Mouse (Mus musculus) C2C12 (cell line): ENCODE measurements at regions not wholly inside any gene's neighbourhood (a gene's known extent, or its start where the extent isn't known, plus 50 kb on each side); places are given as distances from the start of the nearest gene placed in this dataset.
"Not testable (repeated sequence)": the region's sequence is repeated elsewhere in the genome, so short reads cannot be mapped to it uniquely, and the experiment has no call there.

Source experiments
- H3K27me3 ChIP-seq: one replicate; pipeline ENCODE4 v1.6.1; 2011; ENCODE audit not compliant: control insufficient read depth, insufficient read depth, insufficient read length
- H3K36me3 ChIP-seq: one replicate; pipeline ENCODE4 v1.6.1; 2011; ENCODE audit not compliant: control insufficient read depth, insufficient read depth
- H3K4me3 ChIP-seq: one replicate; pipeline ENCODE4 v1.5.1; 2011; ENCODE audit warnings: mild to moderate bottlenecking, control low read depth; ENCODE audit not compliant: poor library complexity, insufficient read depth, severe bottlenecking
- H3K79me2 ChIP-seq: one replicate; pipeline ENCODE4 v1.6.1; 2011; ENCODE audit not compliant: control insufficient read depth, insufficient read depth
- H3K79me3 ChIP-seq: one replicate; pipeline ENCODE4 v1.6.1; 2011; ENCODE audit warnings: low read depth, control low read depth
- H3ac ChIP-seq: one replicate; pipeline ENCODE3; 2011; ENCODE audit warnings: low read depth; ENCODE audit not compliant: control insufficient read depth, insufficient read length
- CEBPB ChIP-seq: IDR thresholded peaks from one replicate; pipeline ENCODE4 v1.6.1; 2011; ENCODE audit warnings: low read depth, mild to moderate bottlenecking, control low read depth, moderate library complexity
- CTCF ChIP-seq: IDR thresholded peaks from one replicate; pipeline ENCODE4 v1.5.1; 2011; ENCODE audit not compliant: control insufficient read depth, insufficient read depth, insufficient read length
- FOSL1 ChIP-seq: IDR thresholded peaks from one replicate; pipeline ENCODE4 v1.8.0; 2011; ENCODE audit warnings: mild to moderate bottlenecking, low read length; ENCODE audit not compliant: poor library complexity, insufficient read depth, severe bottlenecking
- MAX ChIP-seq: IDR thresholded peaks from one replicate; pipeline ENCODE4 v1.6.1; 2011; ENCODE audit warnings: mild to moderate bottlenecking, control low read depth
- MYOD1 ChIP-seq: IDR thresholded peaks from one replicate; pipeline ENCODE4 v1.6.1; 2011; ENCODE audit warnings: low read depth; ENCODE audit not compliant: control insufficient read depth, insufficient read length
- MYOG ChIP-seq: IDR thresholded peaks from one replicate; pipeline ENCODE4 v1.6.1; 2011; ENCODE audit not compliant: control insufficient read depth, insufficient read length; ENCODE audit errors: extremely low read depth
- USF1 ChIP-seq: IDR thresholded peaks from one replicate; pipeline ENCODE4 v1.6.1; 2011; ENCODE audit warnings: low read depth, mild to moderate bottlenecking, control low read depth, moderate library complexity

- no peak overlapping the region for H3K4me3 ChIP-seq
- H3K27me3 ChIP-seq = no peaks in the 10 kb centered on the region
- H3ac ChIP-seq = no peak overlapping the region
- TF ChIP-seq MYOG = no peak
- no peak for TF ChIP-seq CEBPB
- no peak for TF ChIP-seq MAX
- TF ChIP-seq FOSL1 = no peak
- H3K36me3 ChIP-seq = no peaks in the 10 kb centered on the region
- H3K79me3 ChIP-seq = no peaks in the 10 kb centered on the region
- no peaks in the 10 kb centered on the region for H3K79me2 ChIP-seq
Measured at GRCm38 (mm10) chr1:146015075-146015474, 479.5 kb upstream of the Brinp3 start.

- no peak for TF ChIP-seq MYOG
- TF ChIP-seq USF1 = no peak
- no peak for TF ChIP-seq FOSL1
- no peaks in the 10 kb centered on the region for H3K79me2 ChIP-seq
- H3K79me3 ChIP-seq = no peaks in the 10 kb centered on the region
- no peaks in the 10 kb centered on the region for H3K36me3 ChIP-seq
- no peak overlapping the region for H3ac ChIP-seq
- no peaks in the 10 kb centered on the region for H3K27me3 ChIP-seq
- H3K4me3 ChIP-seq = no peak overlapping the region
Measured at GRCm38 (mm10) chr1:146026660-146027059, 467.9 kb upstream of the Brinp3 start.

GRCm38 (mm10) chr1:146027650-146028049 is 466.9 kb upstream of the Brinp3 start:
- TF ChIP-seq MYOG (no peak), MAX (no peak)
- H3K79me2 ChIP-seq = no peaks in the 10 kb centered on the region
- H3K4me3 ChIP-seq = no peak overlapping the region
- H3K79me3 ChIP-seq = no peaks in the 10 kb centered on the region
- no peaks in the 10 kb centered on the region for H3K27me3 ChIP-seq
- no peaks in the 10 kb centered on the region for H3K36me3 ChIP-seq
- no peak overlapping the region for H3ac ChIP-seq

- not testable (repeated sequence) for H3K36me3 ChIP-seq, H3K79me3 ChIP-seq, H3ac ChIP-seq, H3K27me3 ChIP-seq, H3K79me2 ChIP-seq, H3K4me3 ChIP-seq
Measured at GRCm38 (mm10) chr1:146032396-146032795, 462.2 kb upstream of the Brinp3 start.

GRCm38 (mm10) chr1:146032926-146033325 is 461.6 kb upstream of the Brinp3 start:
- H3K79me3 ChIP-seq, H3K79me2 ChIP-seq, H3K36me3 ChIP-seq, H3K4me3 ChIP-seq, H3ac ChIP-seq, H3K27me3 ChIP-seq: not testable (repeated sequence)

- no peaks in the 10 kb centered on the region for H3K79me3 ChIP-seq
- TF ChIP-seq FOSL1 (no peak), CEBPB (no peak), CTCF (no peak), MYOG (no peak), MYOD1 (no peak), MAX (no peak), USF1 (no peak)
- no peak overlapping the region for H3ac ChIP-seq
- no peaks in the 10 kb centered on the region for H3K27me3 ChIP-seq
- H3K4me3 ChIP-seq = no peak overlapping the region
- no peaks in the 10 kb centered on the region for H3K79me2 ChIP-seq
- H3K36me3 ChIP-seq = no peaks in the 10 kb centered on the region
Measured at GRCm38 (mm10) chr1:146052504-146052903, 442.1 kb upstream of the Brinp3 start.
